Mouse (Mus musculus): ENCODE measurements at regions not wholly inside any gene's neighbourhood (a gene's known extent, or its start where the extent isn't known, plus 50 kb on each side); places are given as distances from the start of the nearest gene placed in this dataset.

DNA sequence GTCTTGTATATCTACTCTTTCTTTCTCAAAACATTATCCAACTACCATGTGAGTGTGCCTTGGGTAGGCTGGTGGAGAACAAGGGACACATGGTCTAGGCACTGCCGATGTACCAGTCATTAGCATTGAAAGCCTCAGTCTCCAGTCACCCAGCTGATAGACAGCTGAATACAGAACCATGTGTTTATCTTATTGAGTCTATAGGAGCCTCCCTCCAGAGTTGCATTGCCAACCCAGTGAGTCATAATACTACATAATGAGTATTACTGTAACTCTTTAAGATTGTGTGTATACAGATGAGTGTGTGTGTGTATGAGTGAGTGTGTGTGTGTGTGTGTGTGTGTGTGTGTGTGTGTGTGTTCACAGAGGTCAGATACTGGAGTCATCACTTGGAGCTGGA lies 110.9 kb upstream of the Ralgapa2 start:
- TF ChIP-seq NELFE (IDR thresholded peaks at IDR 0.05; ENCODE audit: low read depth, low read length) (no peak), CTCF (conservative IDR thresholded peaks at IDR 0.05 in 1 of 2, IDR thresholded peaks at IDR 0.05 in 1 of 2; ENCODE audit: low read depth in 2 of 2, low read length in 2 of 2) (no peak), RAD21 (IDR thresholded peaks at IDR 0.05; ENCODE audit: low read depth, low read length) (no peak), ZC3H11A (IDR thresholded peaks at IDR 0.05; ENCODE audit: low read depth, low read length) (no peak), E2F4 (IDR thresholded peaks at IDR 0.05; ENCODE audit: insufficient replicate concordance, low read depth, low read length) (no peak), TBP (conservative IDR thresholded peaks at IDR 0.05; ENCODE audit: low read depth, low read length) (no peak), EP300 (IDR thresholded peaks at IDR 0.05; ENCODE audit: low read length) (no peak), CHD1 (IDR thresholded peaks at IDR 0.05; ENCODE audit: low read depth, low read length) (no peak), ZMIZ1 (IDR thresholded peaks at IDR 0.05; ENCODE audit: low read depth, low read length) (no peak), SIN3A (IDR thresholded peaks at IDR 0.05; ENCODE audit: low read length) (no peak), TCF12 (IDR thresholded peaks at IDR 0.05; ENCODE audit: low read depth, low read length) (no peak), RCOR1 (conservative IDR thresholded peaks at IDR 0.05; ENCODE audit: low read depth, low read length) (no peak), KAT2A (IDR thresholded peaks at IDR 0.05; ENCODE audit: insufficient replicate concordance, low read length) (no peak), POLR2A (IDR thresholded peaks at IDR 0.05; ENCODE audit: low read depth, low read length) (no peak), JUND (conservative IDR thresholded peaks at IDR 0.05; ENCODE audit: low read depth, low read length) (no peak), MEF2A (IDR thresholded peaks at IDR 0.05; ENCODE audit: borderline replicate concordance, low read depth, low read length) (no peak)
- H3K4me3 ChIP-seq (replicated peaks in 1 of 3; ENCODE audit: low read depth in 2 of 3, low read length in 2 of 3, poor library complexity in 1 of 3) = no peak overlapping the region
- peaks cover 0 to 11% of the 10 kb centered on the region in 2 experiments; a peak in 2 of 4 replicates for H3K4me1 ChIP-seq (ENCODE audit: control insufficient read depth in 1 of 2, insufficient read depth in 2 of 2)
- dilution Hi-C loops (cut with MboI; ENCODE audit: extremely low pct_ligation_motif_present, extremely low pct_unique_long_range_greater_than_20kb, low sequenced_read_pairs) = no loop called here
- no peaks in the 10 kb centered on the region for H3K9me3 ChIP-seq (replicated peaks; ENCODE audit: low read length)
- in situ Hi-C loops (cut with MboI; ENCODE audit: low pct_ligation_motif_present, low pct_unique_long_range_greater_than_20kb, low sequenced_read_pairs) = loop anchor here (25.0 kb wide), 2 partner anchors 339 to 661 kb away; no protein-coding TSS in a partner anchor
- H3K27ac ChIP-seq (ENCODE audit: insufficient read depth, low read depth) = no peak overlapping the region
- H3K27me3 ChIP-seq (replicated peaks) = no peaks in the 10 kb centered on the region
- no peak overlapping the region for H3K9ac ChIP-seq (ENCODE audit: insufficient read depth, low read depth)
- H3K79me2 ChIP-seq (replicated peaks; ENCODE audit: control insufficient read depth, extremely low read depth, insufficient read depth, poor library complexity, severe bottlenecking) = no peaks in the 10 kb centered on the region
- DNase-seq (ENCODE audit: extremely low read depth) = no peak
- H3K4me2 ChIP-seq (ENCODE audit: insufficient read depth, low read depth, poor library complexity, severe bottlenecking) = no peak overlapping the region
- no peaks in the 10 kb centered on the region for H3K36me3 ChIP-seq (replicated peaks in 1 of 2; ENCODE audit: control insufficient read depth in 1 of 2, insufficient read depth in 1 of 2, low read length in 1 of 2)

DNA sequence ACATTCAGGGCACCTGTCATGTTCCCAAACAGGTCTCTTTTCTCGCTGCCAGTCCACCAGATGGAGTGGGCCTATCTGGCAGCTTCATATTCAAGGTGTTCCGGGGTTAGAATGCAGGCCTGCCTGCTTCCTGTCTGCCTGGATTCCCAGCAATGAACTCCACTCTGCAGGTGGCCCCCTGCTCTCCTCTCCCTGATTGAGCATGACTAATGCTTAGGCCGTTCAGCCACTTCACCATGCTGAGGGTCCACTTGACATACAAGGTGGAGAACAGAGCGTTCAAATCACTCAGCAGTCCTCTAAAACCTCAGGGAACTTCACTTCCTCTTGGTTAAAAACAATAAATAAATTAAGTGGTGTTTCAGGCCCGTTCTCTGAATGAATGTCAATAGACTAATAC lies 112.1 kb upstream of the Ralgapa2 start:
- Histone ChIP-seq H3K27ac (ENCODE audit: insufficient read depth, low read depth) (no peak overlapping the region), H3K4me2 (ENCODE audit: insufficient read depth, low read depth, poor library complexity, severe bottlenecking) (no peak overlapping the region), H3K4me3 (replicated peaks in 1 of 3; ENCODE audit: low read depth in 2 of 3, low read length in 2 of 3, poor library complexity in 1 of 3) (no peak overlapping the region), H3K79me2 (replicated peaks; ENCODE audit: control insufficient read depth, extremely low read depth, insufficient read depth, poor library complexity, severe bottlenecking) (no peaks in the 10 kb centered on the region), H3K27me3 (replicated peaks) (no peaks in the 10 kb centered on the region), H3K36me3 (replicated peaks in 1 of 2; ENCODE audit: control insufficient read depth in 1 of 2, insufficient read depth in 1 of 2, low read length in 1 of 2) (no peaks in the 10 kb centered on the region), H3K4me1 (ENCODE audit: control insufficient read depth in 1 of 2, insufficient read depth in 2 of 2) (peaks cover 0 to 11% of the 10 kb centered on the region in 2 experiments; a peak in 2 of 4 replicates), H3K9ac (ENCODE audit: insufficient read depth, low read depth) (no peak overlapping the region), H3K9me3 (replicated peaks; ENCODE audit: low read length) (no peaks in the 10 kb centered on the region)
- DNase-seq (ENCODE audit: extremely low read depth) = no peak
- in situ Hi-C loops (cut with MboI; ENCODE audit: low pct_ligation_motif_present, low pct_unique_long_range_greater_than_20kb, low sequenced_read_pairs) = loop anchor here (25.0 kb wide), 2 partner anchors 338 to 662 kb away; no protein-coding TSS in a partner anchor
- TF ChIP-seq MXI1 (IDR thresholded peaks at IDR 0.05; ENCODE audit: low read depth, low read length) = no peak
- TF ChIP-seq ZKSCAN1 (IDR thresholded peaks at IDR 0.05; ENCODE audit: borderline replicate concordance, low read depth, low read length) = no peak
- TF ChIP-seq MAFK (IDR thresholded peaks at IDR 0.05; ENCODE audit: insufficient replicate concordance, low read length) = no peak
- TF ChIP-seq NELFE (IDR thresholded peaks at IDR 0.05; ENCODE audit: low read depth, low read length) = no peak
- no peak for TF ChIP-seq TBP (conservative IDR thresholded peaks at IDR 0.05; ENCODE audit: low read depth, low read length)
- no peak for TF ChIP-seq USF1 (IDR thresholded peaks at IDR 0.05; ENCODE audit: low read depth, low read length)
- no peak for TF ChIP-seq USF2 (conservative IDR thresholded peaks at IDR 0.05; ENCODE audit: low read depth, low read length)
- no peak for TF ChIP-seq IRF4 (IDR thresholded peaks at IDR 0.05; ENCODE audit: low read depth, low read length)
- no peak for TF ChIP-seq ZC3H11A (IDR thresholded peaks at IDR 0.05; ENCODE audit: low read depth, low read length)
- no peak for TF ChIP-seq GABPA (IDR thresholded peaks at IDR 0.05; ENCODE audit: insufficient replicate concordance, low read depth, low read length)
- no peak for TF ChIP-seq POLR2A (IDR thresholded peaks at IDR 0.05; ENCODE audit: low read depth, low read length)
- TF ChIP-seq SMC3 (IDR thresholded peaks at IDR 0.05; ENCODE audit: low read depth, low read length) = no peak
- dilution Hi-C loops (cut with MboI; ENCODE audit: extremely low pct_ligation_motif_present, extremely low pct_unique_long_range_greater_than_20kb, low sequenced_read_pairs) = no loop called here

Measured in CH12.LX (cell line).